Mouse (Mus musculus) ZHBTc4 (cell line): ENCODE results near the gene Rhot2.
"Not testable (repeated sequence)": the region's sequence is repeated elsewhere in the genome, so short reads cannot be mapped to it uniquely, and the experiment has no call there.

Source experiments
- DNase-seq: peaks from one replicate; pipeline ENCODE4 v3.0.0-alpha.2; 2011; ENCODE audit warnings: low read depth, low spot score

Gene Rhot2

GRCm38 (mm10) chr17:25874721-25875170 lies 30.1 kb upstream of the Rhot2 start, which contains the start of gene Mettl26:
Gene Mettl26, plus strand, starts transcription at chr17:25875074.
- peak; percentile 90 for DNase-seq

- DNase-seq: no peak
Observed at GRCm38 (mm10) chr17:25874148-25874720, 29.6 kb upstream of the Rhot2 start.

GRCm38 (mm10) chr17:25873405-25874147 lies 28.9 kb upstream of the Rhot2 start:
- DNase-seq: no peak

GRCm38 (mm10) chr17:25872676-25873075 lies 28.0 kb upstream of the Rhot2 start:
- no peak for DNase-seq

GRCm38 (mm10) chr17:25871566-25871965 lies 26.9 kb upstream of the Rhot2 start:
- not testable (repeated sequence) for DNase-seq

GRCm38 (mm10) chr17:25869954-25870353 lies 25.3 kb upstream of the Rhot2 start:
- DNase-seq: no peak

GRCm38 (mm10) chr17:25869498-25869897 lies 24.8 kb upstream of the Rhot2 start:
- DNase-seq: no peak

GRCm38 (mm10) chr17:25868601-25869191 lies 24.0 kb upstream of the Rhot2 start, which contains the start of gene Mcrip2:
Gene Mcrip2, minus strand, starts transcription at chr17:25868764.
- peak; percentile 91 for DNase-seq

GRCm38 (mm10) chr17:25867836-25868600 lies 23.4 kb upstream of the Rhot2 start:
- peak; percentile 30 for DNase-seq

- peak; percentile 60 for DNase-seq
Observed at GRCm38 (mm10) chr17:25867509-25867835, 22.8 kb upstream of the Rhot2 start.

GRCm38 (mm10) chr17:25866172-25866571 lies 21.5 kb upstream of the Rhot2 start:
- DNase-seq: no peak

- no peak for DNase-seq
Observed at GRCm38 (mm10) chr17:25865288-25865687, 20.6 kb upstream of the Rhot2 start.

- DNase-seq: no peak
Observed at GRCm38 (mm10) chr17:25864311-25864710, 19.7 kb upstream of the Rhot2 start.

GRCm38 (mm10) chr17:25863681-25864080 lies 19.0 kb upstream of the Rhot2 start:
- DNase-seq: no peak

GRCm38 (mm10) chr17:25861704-25862612 lies 17.3 kb upstream of the Rhot2 start:
- no peak for DNase-seq

- peak; percentile 90 for DNase-seq
Observed at GRCm38 (mm10) chr17:25860832-25861703, 16.4 kb upstream of the Rhot2 start, which contains the start of gene Wdr90. Gene Wdr90, minus strand, starts transcription at chr17:25861501.

GRCm38 (mm10) chr17:25860229-25860628 lies 15.6 kb upstream of the Rhot2 start:
- DNase-seq: no peak

- DNase-seq: no peak
Observed at GRCm38 (mm10) chr17:25843636-25844395, 835 bp downstream of the Rhot2 start.

GRCm38 (mm10) chr17:25843122-25843521 lies 1.5 kb downstream of the Rhot2 start:
- DNase-seq: no peak
